Mouse (Mus musculus) effector memory CD4-positive, alpha-beta T cell, adult 7 months (primary cell): Measurements from ENCODE around the gene Fam240b. TPM values are rescaled to one million over a fixed set of nuclear protein-coding genes. Genes with fewer than 3 reads are reported as not detected.

Source experiments
- polyA plus RNA-seq: library from polyadenylated mRNA; unstranded; fragments of 100-300 nt; shearing (Covaris generic); gene quantifications from one replicate; pipeline ENCODE4 v1.2.1, GENCODE M21; 2017

Gene Fam240b
- polyA plus RNA-seq = not detected

DNA sequence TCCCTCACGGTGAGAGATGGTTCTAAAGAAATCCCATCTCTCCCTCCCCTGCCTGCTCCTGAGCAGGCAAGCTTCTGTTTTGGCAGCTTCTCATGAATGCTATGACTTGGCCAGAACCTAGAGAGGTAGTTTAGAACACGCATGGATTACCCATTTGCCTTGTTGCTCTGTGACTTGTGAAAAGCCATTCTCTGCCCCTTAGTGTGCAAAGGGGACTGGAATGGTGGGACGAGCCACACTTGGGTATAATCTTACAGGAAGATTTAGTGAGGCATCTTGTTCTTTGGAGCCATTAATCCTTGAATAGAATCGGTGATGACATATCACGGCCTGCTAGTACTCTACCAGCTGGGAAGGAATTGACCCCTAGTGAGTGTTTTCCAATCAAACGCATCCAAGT lies at the start of gene Fam240b:
Gene Fam240b (minus strand): TSS at position 101 of the 400 bp plus-strand sequence.

DNA sequence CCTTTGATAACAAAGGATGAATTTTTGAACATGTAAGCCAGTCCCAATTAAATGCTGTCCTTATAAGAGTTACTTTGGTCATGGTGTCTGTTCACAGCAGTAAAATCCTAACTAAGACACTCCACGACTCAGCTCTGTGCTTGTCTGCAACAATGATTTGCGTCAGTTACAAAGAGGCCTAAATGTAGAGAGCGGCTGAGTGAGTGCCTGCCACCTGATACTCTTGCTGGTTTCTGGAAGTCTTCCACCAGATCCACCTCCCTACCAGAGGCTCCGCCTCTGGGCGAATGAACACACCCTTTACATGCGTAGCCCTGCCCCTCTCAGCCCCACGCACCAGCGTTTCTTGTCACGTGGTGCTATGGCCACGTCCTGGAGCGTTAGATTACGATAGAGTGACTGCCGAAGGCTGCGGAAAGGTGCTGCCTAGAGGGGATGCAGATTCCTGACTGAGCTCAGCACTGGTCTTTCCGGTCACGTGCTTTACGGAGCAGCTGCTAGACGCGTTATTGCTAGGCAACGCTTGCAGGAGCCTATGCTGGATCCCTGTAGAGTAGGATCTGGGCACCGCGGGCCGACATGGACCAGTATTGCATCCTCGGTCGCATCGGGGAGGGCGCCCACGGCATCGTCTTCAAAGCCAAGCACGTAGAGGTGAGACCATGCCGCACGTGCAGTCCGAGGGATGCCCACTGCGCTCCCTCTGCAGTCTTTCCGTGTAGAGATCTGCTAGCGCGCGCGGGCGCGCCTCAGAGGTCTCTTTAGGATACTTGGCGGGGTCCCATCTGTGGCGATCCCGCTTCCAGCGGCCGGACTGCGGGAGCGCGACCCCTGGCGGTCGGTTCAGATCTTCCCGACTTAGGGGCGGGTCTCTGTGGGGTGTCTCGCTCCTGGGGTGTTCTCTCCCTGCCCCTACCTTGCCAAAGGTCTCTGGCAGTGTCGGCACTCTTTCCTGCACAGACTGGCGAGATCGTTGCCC lies 65.3 kb downstream of the Fam240b start, which contains the start of gene Cdk20:
Gene Cdk20 (plus strand): TSS at position 298 of the 979 bp plus-strand sequence.

Other genes with a start within 250 kb of the Fam240b start
- gene Cdc14b, start 222.5 kb downstream of the Fam240b start, polyA plus RNA-seq = 8.0 TPM
- 44.3 TPM for gene Aaed1, start 185.1 kb downstream of the Fam240b start, polyA plus RNA-seq
- 19.9 TPM for gene Ctsl, start 126.9 kb downstream of the Fam240b start, polyA plus RNA-seq
- gene Cdk20, start 65.5 kb downstream of the Fam240b start, polyA plus RNA-seq = 2.0 TPM